Mouse (Mus musculus) kidney, adult 2 months (tissue): ENCODE results near the gene Kcnc3. TPM values are rescaled to one million over a fixed set of nuclear protein-coding genes. Genes with fewer than 3 reads are reported as not detected.

Experiments used
- DNase-seq: peaks from one replicate; pipeline ENCODE4 v3.0.0; 2021
- H3K27ac ChIP-seq: fragments of 200-500 bp; 2 replicates; pipeline ENCODE4 v1.5.1; 2012; ENCODE audit warnings: low read depth, low read length, control low read depth, inconsistent platforms; ENCODE audit not compliant: insufficient read depth
- H3K27me3 ChIP-seq: fragments of 200-500 bp; replicated peaks from 2 replicates; pipeline ENCODE4 v1.6.1; 2012; ENCODE audit warnings: mild to moderate bottlenecking, moderate library complexity, low read length, inconsistent platforms; ENCODE audit not compliant: control insufficient read depth, insufficient read depth
- H3K36me3 ChIP-seq: fragments of 200-500 bp; 2 replicates; pipeline ENCODE4 v1.6.1; 2012; ENCODE audit warnings: mild to moderate bottlenecking, moderate library complexity, low read length, inconsistent platforms; ENCODE audit not compliant: control insufficient read depth, insufficient read depth
- H3K4me1 ChIP-seq: fragments of 200-500 bp; 2 replicates; pipeline ENCODE4 v1.6.1; 2011; ENCODE audit warnings: low read length; ENCODE audit not compliant: control insufficient read depth, insufficient read depth
- H3K4me3 ChIP-seq: fragments of 200-500 bp; 2 replicates; pipeline ENCODE4 v1.5.1; 2011; ENCODE audit warnings: mild to moderate bottlenecking, low read depth, low read length, control low read depth; ENCODE audit not compliant: insufficient read depth
- CTCF ChIP-seq: fragments of 200-500 bp; conservative IDR thresholded peaks from 2 replicates; pipeline ENCODE4 v1.5.1; 2011; ENCODE audit warnings: low read depth, mild to moderate bottlenecking, control low read depth, low read length, moderate library complexity, mixed read lengths; ENCODE audit not compliant: insufficient read depth, insufficient read length
- POLR2A ChIP-seq: fragments of 200-500 bp; IDR thresholded peaks from one replicate; pipeline ENCODE4 v1.6.1; 2011; ENCODE audit warnings: low read depth, low read length, control low read depth
- WGBS: fragments of 180-500 bp; shearing (Covaris S2); methylation state at CpG from one replicate; pipeline ENCODE4 v1.1.7; 2018; 5-methylcytosine and 5-hydroxymethylcytosine counted together
- polyA plus RNA-seq: library from polyadenylated mRNA; depleted of rRNA; stranded (reverse); fragments of >200 nt; gene quantifications from 2 replicates; pipeline ENCODE4 v1.2.3, GENCODE M21; 2012

Kcnc3 gene
- polyA plus RNA-seq, 1 experiment: 19.1 TPM

GRCm38 (mm10) chr7:44626068-44626385 is 35.6 kb downstream of the Kcnc3 start:
- no peaks in the 10 kb centered on the region for H3K4me1 ChIP-seq
- WGBS: 49% methylated on average over 1 of the region's 1 CpGs
- no peak overlapping the region for H3K4me3 ChIP-seq
- H3K27ac ChIP-seq: no peak overlapping the region
- TF ChIP-seq CTCF (no peak), POLR2A (no peak)
- no peaks in the 10 kb centered on the region for H3K36me3 ChIP-seq
- DNase-seq: no peak
- H3K27me3 ChIP-seq: no peaks in the 10 kb centered on the region

GRCm38 (mm10) chr7:44626966-44627365 is 36.5 kb downstream of the Kcnc3 start:
- no peaks in the 10 kb centered on the region for H3K36me3 ChIP-seq
- no peaks in the 10 kb centered on the region for H3K27me3 ChIP-seq
- no peak overlapping the region for H3K4me3 ChIP-seq
- TF ChIP-seq CTCF (no peak), POLR2A (no peak)
- WGBS: 83% methylated on average over 13 of the region's 13 CpGs
- no peak overlapping the region for H3K27ac ChIP-seq
- no peak for DNase-seq
- H3K4me1 ChIP-seq: no peaks in the 10 kb centered on the region

- Histone ChIP-seq H3K27me3 (no peaks in the 10 kb centered on the region), H3K36me3 (no peaks in the 10 kb centered on the region), H3K4me1 (no peaks in the 10 kb centered on the region), H3K4me3 (no peak overlapping the region), H3K27ac (no peak overlapping the region)
- TF ChIP-seq CTCF (no peak), POLR2A (no peak)
- DNase-seq: no peak
- WGBS: 91% methylated on average over 15 of the region's 15 CpGs
These were observed 38.1 kb downstream of the Kcnc3 start for GRCm38 (mm10) chr7:44628402-44629034.

GRCm38 (mm10) chr7:44630437-44630836 is 40.0 kb downstream of the Kcnc3 start:
- Histone ChIP-seq H3K4me1 (no peaks in the 10 kb centered on the region), H3K36me3 (no peaks in the 10 kb centered on the region), H3K27me3 (no peaks in the 10 kb centered on the region), H3K4me3 (no peak overlapping the region), H3K27ac (no peak overlapping the region)
- DNase-seq: no peak
- 71% methylated on average over 13 of the region's 13 CpGs for WGBS
- no peak for TF ChIP-seq CTCF
- TF ChIP-seq POLR2A: no peak

GRCm38 (mm10) chr7:44632676-44633075 is 42.2 kb downstream of the Kcnc3 start:
- Histone ChIP-seq H3K36me3 (no peaks in the 10 kb centered on the region), H3K27ac (no peak overlapping the region), H3K4me1 (no peaks in the 10 kb centered on the region), H3K4me3 (no peak overlapping the region), H3K27me3 (no peaks in the 10 kb centered on the region)
- no peak for TF ChIP-seq CTCF
- WGBS: 39% methylated on average over 13 of the region's 13 CpGs
- no peak for DNase-seq

- no peak for DNase-seq
- Histone ChIP-seq H3K4me1 (no peaks in the 10 kb centered on the region), H3K27me3 (no peaks in the 10 kb centered on the region), H3K36me3 (no peaks in the 10 kb centered on the region), H3K27ac (no peak overlapping the region), H3K4me3 (no peak overlapping the region)
- TF ChIP-seq POLR2A: no peak
- peak; percentile 36 for TF ChIP-seq CTCF
- 31% methylated on average over 15 of the region's 15 CpGs for WGBS
These were observed 42.9 kb downstream of the Kcnc3 start for GRCm38 (mm10) chr7:44633407-44633806.

GRCm38 (mm10) chr7:44636684-44637083 is 46.2 kb downstream of the Kcnc3 start:
- Histone ChIP-seq H3K4me3 (no peak overlapping the region), H3K27me3 (no peaks in the 10 kb centered on the region), H3K36me3 (no peaks in the 10 kb centered on the region), H3K27ac (no peak overlapping the region), H3K4me1 (no peaks in the 10 kb centered on the region)
- 84% methylated on average over 9 of the region's 9 CpGs for WGBS
- no peak for DNase-seq
- TF ChIP-seq POLR2A: no peak
- TF ChIP-seq CTCF: no peak
